Mouse (Mus musculus): Measurements from ENCODE around the gene Rhag.

The Rhag gene

GRCm38 (mm10) chr17:40810934-40811333 lies at the start of gene Rhag:
Gene Rhag (plus strand): TSS chr17:40811126.
- no peak for DNase-seq (ENCODE audit: low read depth in 2 of 2, low spot score in 2 of 2)

DNA sequence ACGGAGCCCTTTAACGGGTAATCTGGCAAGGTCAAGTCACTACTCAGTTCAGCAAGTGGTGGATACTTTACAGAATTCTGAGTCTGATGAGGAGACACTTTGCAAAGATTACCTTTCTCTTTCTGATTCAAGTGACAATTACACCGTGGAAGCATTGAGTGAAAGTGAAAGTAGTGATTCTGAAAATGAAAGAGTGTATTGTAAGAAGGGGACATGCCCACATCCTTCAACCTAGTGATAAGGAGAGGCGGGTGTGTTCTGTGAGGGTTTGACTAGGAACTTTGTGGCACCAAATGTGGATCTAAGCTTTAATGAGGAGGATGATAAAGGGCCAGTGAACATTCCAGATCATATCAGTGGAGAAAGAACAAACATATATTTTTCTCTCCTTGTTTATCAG lies 47.3 kb upstream of the Rhag start:
- no peak for DNase-seq (ENCODE audit: low read depth in 2 of 2, low spot score in 2 of 2)

GRCm38 (mm10) chr17:40767120-40767519 lies 43.8 kb upstream of the Rhag start:
- DNase-seq (ENCODE audit: low read depth in 2 of 2, low spot score in 2 of 2) = no peak

- no peak for DNase-seq (ENCODE audit: low read depth in 2 of 2, low spot score in 2 of 2)
Observed at GRCm38 (mm10) chr17:40789877-40790276, 21.0 kb upstream of the Rhag start.

DNA sequence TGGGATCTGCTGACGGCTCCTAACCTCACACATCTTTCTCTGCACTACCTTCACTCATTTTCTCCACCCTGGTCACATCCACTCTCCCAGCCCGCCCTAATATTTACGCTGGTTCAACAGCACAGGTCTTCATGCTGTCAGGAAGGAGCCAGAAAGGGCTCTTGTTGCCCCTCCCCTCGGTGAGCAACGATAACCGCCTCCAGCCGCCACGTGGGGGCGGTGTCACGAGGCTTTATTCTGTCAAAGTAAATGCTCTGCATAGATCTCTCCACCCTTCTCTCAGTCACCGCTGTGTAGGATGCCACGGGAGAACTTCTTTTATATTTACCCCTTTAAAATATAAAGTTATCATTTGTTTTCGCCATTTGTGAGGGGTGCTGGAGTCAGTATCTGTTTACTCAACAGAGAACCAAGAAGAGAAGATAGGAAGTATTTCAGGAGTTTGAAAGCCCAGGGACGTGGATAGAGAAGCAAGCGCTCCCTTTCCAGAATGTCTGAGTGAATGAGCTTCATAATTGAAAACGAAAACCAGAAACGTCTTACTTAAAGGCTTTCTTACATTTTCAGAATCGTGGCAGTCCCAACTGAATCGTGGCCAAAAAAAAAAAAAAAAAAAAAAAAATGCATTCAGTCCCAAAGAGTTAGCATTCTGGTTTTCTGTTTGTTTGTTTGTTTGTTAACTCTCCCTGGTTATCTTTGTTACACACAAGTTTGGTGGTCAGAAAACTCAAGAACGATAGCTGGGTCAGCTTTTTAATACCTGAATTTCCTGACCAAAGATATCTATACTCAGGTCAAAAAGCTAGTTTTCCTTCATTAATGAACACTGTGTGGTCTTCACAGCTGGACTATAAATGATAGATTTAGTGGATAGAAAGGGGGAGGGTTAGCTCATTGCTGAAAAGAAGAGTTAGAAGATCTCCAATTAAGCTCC lies 16.7 kb upstream of the Rhag start:
- no peak for DNase-seq (ENCODE audit: low read depth in 2 of 2, low spot score in 2 of 2)

GRCm38 (mm10) chr17:40802707-40803340 lies 8.1 kb upstream of the Rhag start:
- DNase-seq (ENCODE audit: low read depth in 2 of 2, low spot score in 2 of 2) = no peak

GRCm38 (mm10) chr17:40806550-40806949 lies 4.4 kb upstream of the Rhag start:
- DNase-seq (ENCODE audit: low read depth in 2 of 2, low spot score in 2 of 2) = no peak

- DNase-seq (ENCODE audit: low read depth in 2 of 2, low spot score in 2 of 2) = no peak
Observed at GRCm38 (mm10) chr17:40806953-40807572, 3.9 kb upstream of the Rhag start, which contains the start of gene Crisp2. Gene Crisp2 (minus strand): TSS chr17:40807003.

DNA sequence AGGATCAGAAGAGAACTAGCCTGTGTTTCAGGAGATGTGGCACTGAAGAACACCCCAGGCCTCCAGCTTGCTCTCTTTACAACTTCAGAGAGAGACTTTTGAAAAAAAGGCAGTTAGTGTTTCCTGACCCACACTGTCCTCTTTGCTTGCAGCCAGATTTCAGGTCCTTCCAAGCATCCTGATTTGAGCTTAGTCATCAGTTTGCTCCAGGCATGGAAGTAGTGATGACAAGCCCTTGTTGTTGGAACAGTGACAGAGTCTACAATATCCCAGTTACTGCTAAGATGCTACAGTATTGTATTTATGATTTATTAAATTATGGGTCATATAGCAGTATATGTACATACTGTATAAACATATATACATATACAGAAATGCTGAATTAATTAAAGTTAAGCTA lies 2.9 kb upstream of the Rhag start:
- no peak for DNase-seq (ENCODE audit: low read depth in 2 of 2, low spot score in 2 of 2)

DNA sequence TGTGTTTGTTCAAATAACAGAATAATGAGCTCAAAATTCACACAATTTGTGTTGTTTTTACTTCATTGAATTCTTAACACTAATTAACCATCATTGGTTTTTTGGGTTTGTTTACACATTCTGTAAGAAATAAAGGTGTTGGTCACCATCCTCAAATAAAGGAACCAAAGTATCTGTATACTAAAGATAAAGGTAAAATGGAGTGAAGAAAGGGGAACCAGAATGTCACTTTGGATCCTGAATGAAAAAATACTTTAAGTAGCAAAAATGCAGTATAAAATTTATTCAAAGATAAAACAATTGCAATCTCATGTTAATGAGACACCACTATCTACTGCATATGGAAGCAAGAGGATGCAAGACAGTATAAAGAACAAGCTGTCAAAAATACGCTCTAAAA lies 634 bp downstream of the Rhag start:
- no peak for DNase-seq (ENCODE audit: low read depth in 2 of 2, low spot score in 2 of 2)

- no peak for DNase-seq (ENCODE audit: low read depth in 2 of 2, low spot score in 2 of 2)
Observed at GRCm38 (mm10) chr17:40812259-40812658, 1.3 kb downstream of the Rhag start.

DNA sequence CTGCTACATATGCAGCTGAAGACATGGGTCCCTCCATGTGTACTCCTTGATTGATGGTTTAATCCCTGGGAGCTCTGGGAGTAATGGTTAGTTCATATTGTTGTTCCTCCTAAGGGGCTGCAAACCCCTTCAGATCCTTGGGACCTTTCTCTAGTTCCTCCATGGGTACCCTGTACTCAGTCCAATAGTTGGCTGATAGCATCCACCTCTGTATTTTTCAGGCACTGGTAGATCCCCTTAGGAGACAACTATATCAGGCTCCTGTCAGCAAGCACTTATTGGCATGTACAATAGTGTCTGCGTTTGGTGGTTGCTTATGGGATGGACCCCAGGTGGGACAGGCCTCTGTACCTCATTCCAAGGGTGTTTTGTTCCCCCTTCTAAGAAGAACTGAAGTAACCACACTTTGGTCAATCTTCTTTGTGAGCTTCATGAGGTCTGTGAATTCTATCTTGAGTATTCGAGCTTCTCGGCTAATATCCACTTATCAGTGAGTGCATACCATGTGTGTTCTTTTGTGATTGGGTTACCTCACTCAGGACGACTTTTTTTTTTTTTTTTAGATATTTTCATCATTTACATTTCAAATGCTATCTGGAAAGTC lies 6.5 kb downstream of the Rhag start:
- DNase-seq (ENCODE audit: low read depth in 2 of 2, low spot score in 2 of 2) = no peak

- DNase-seq (ENCODE audit: low read depth in 2 of 2, low spot score in 2 of 2) = no peak
Observed at GRCm38 (mm10) chr17:40821477-40821876, 10.6 kb downstream of the Rhag start.

DNA sequence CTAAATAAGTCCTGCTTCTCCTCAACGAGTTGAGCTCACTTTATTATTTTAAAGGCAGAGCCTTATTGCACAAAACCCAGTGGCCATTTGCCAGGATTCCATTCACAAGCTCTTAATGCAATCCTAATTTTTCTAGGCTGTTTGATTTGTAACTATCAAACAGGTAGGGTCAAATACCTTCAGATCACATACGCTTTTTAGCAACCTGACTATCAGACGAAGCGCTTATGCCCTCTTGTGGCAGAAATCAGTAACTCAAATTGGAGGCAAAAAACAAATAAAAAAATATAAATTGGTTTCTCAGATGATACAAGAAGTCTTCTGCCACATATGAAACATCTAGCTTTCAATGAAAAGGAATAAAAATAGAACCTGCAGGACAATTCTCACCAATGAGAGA lies 12.9 kb downstream of the Rhag start:
- DNase-seq (ENCODE audit: low read depth in 2 of 2, low spot score in 2 of 2) = no peak

GRCm38 (mm10) chr17:40824549-40824948 lies 13.6 kb downstream of the Rhag start:
- DNase-seq (ENCODE audit: low read depth in 2 of 2, low spot score in 2 of 2) = no peak

- DNase-seq (ENCODE audit: low read depth in 2 of 2, low spot score in 2 of 2) = no peak
Observed at GRCm38 (mm10) chr17:40831870-40832269, 20.9 kb downstream of the Rhag start.

DNA sequence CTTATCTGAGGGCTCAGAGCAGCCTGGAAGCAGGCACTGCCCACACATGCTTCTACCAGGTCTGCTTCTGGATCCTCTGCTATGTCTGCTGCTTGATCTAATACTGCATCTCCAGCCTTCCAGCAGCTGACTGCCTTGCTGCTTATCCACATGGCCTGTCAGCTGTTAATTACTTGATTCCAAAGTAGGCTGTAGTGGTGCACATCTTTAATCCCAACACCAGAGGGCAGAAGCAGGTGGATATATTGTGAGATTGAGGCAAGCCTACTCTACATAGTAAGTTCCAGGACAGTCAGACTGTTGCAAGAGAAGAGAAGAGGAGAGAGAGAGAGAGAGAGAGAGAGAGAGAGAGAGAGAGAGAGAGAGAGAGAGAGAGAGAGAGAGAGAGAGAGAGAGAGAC lies 26.4 kb downstream of the Rhag start:
- no peak for DNase-seq (ENCODE audit: low read depth in 2 of 2, low spot score in 2 of 2)

- no peak for DNase-seq (ENCODE audit: low read depth in 2 of 2, low spot score in 2 of 2)
Observed at GRCm38 (mm10) chr17:40855065-40855464, 44.1 kb downstream of the Rhag start.

GRCm38 (mm10) chr17:40868952-40869747 lies 58.2 kb downstream of the Rhag start:
- no peak for DNase-seq (ENCODE audit: low read depth in 2 of 2, low spot score in 2 of 2)

DNA sequence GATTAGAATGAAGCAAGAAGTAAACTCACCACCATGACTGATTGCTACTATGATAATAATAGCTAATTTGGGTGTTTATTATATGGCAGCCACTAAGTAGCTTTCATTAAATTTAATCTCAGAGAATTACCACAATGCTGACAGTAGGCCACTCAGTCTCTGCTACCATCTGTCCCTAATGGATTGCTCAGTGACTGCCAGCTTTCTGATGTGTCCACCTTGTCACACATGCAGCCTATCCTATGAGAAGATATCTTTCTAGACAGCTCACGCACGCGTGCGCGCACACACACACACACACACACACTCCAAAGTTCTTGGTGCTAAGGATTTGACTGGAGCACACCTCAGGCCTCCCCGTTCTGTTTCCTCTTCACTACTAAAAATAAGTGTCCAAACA lies 61.7 kb downstream of the Rhag start:
- DNase-seq (ENCODE audit: low read depth in 2 of 2, low spot score in 2 of 2) = no peak

- DNase-seq (ENCODE audit: low read depth in 2 of 2, low spot score in 2 of 2) = no peak
Observed at GRCm38 (mm10) chr17:40873582-40874011, 62.7 kb downstream of the Rhag start.
